Mouse (Mus musculus): Measurements from ENCODE around the gene Arhgap35.
A peak's percentile ranks its signal among the peaks of the same experiment; 100 is the strongest.
"Not testable (repeated sequence)": the region's sequence is repeated elsewhere in the genome, so short reads cannot be mapped to it uniquely, and the experiment has no call there.

The Arhgap35 gene

GRCm38 (mm10) chr7:16614888-16615715, at the start of gene Arhgap35:
Gene Arhgap35 (minus strand): TSS chr7:16614993.
- DNase-seq (ENCODE audit: low spot score) = peak; percentile 83

GRCm38 (mm10) chr7:16644260-16644659, 29.5 kb upstream of the Arhgap35 start:
- no peak for DNase-seq (ENCODE audit: low spot score)

GRCm38 (mm10) chr7:16643106-16643505, 28.3 kb upstream of the Arhgap35 start:
- DNase-seq (ENCODE audit: low spot score) = not testable (repeated sequence)

GRCm38 (mm10) chr7:16639028-16639427, 24.2 kb upstream of the Arhgap35 start:
- DNase-seq (ENCODE audit: low spot score) = no peak

GRCm38 (mm10) chr7:16635116-16635515, 20.3 kb upstream of the Arhgap35 start:
- no peak for DNase-seq (ENCODE audit: low spot score)

- DNase-seq (ENCODE audit: low spot score) = not testable (repeated sequence)
Measured at GRCm38 (mm10) chr7:16633913-16634312, 19.1 kb upstream of the Arhgap35 start.

- no peak for DNase-seq (ENCODE audit: low spot score)
Measured at GRCm38 (mm10) chr7:16631932-16632331, 17.1 kb upstream of the Arhgap35 start.

GRCm38 (mm10) chr7:16631025-16631424, 16.2 kb upstream of the Arhgap35 start:
- DNase-seq (ENCODE audit: low spot score) = no peak

GRCm38 (mm10) chr7:16629598-16630296, 15.0 kb upstream of the Arhgap35 start:
- peak; percentile 46 for DNase-seq (ENCODE audit: low spot score)

GRCm38 (mm10) chr7:16628096-16628771, 13.4 kb upstream of the Arhgap35 start:
- DNase-seq (ENCODE audit: low spot score) = peak; percentile 72

- DNase-seq (ENCODE audit: low spot score) = no peak
Measured at GRCm38 (mm10) chr7:16623687-16624086, 8.9 kb upstream of the Arhgap35 start.

- DNase-seq (ENCODE audit: low spot score) = no peak
Measured at GRCm38 (mm10) chr7:16623131-16623530, 8.3 kb upstream of the Arhgap35 start.

GRCm38 (mm10) chr7:16621066-16621622, 6.4 kb upstream of the Arhgap35 start:
- DNase-seq (ENCODE audit: low spot score) = no peak

- no peak for DNase-seq (ENCODE audit: low spot score)
Measured at GRCm38 (mm10) chr7:16618661-16619211, 3.9 kb upstream of the Arhgap35 start.

- DNase-seq (ENCODE audit: low spot score) = no peak
Measured at GRCm38 (mm10) chr7:16617045-16617444, 2.3 kb upstream of the Arhgap35 start.

- DNase-seq (ENCODE audit: low spot score) = no peak
Measured at GRCm38 (mm10) chr7:16614171-16614887, 464 bp downstream of the Arhgap35 start.

- DNase-seq (ENCODE audit: low spot score) = no peak
Measured at GRCm38 (mm10) chr7:16613461-16614170, 1.2 kb downstream of the Arhgap35 start.

GRCm38 (mm10) chr7:16610345-16610744, 4.4 kb downstream of the Arhgap35 start:
- DNase-seq (ENCODE audit: low spot score) = no peak

GRCm38 (mm10) chr7:16608961-16609360, 5.8 kb downstream of the Arhgap35 start:
- DNase-seq (ENCODE audit: low spot score) = no peak

- no peak for DNase-seq (ENCODE audit: low spot score)
Measured at GRCm38 (mm10) chr7:16608046-16608445, 6.7 kb downstream of the Arhgap35 start.

GRCm38 (mm10) chr7:16606808-16607207, 8.0 kb downstream of the Arhgap35 start:
- not testable (repeated sequence) for DNase-seq (ENCODE audit: low spot score)
